Comparison of ENCODE assay signal across 19 mouse cellular contexts in genomic region chr4:50772456-50772855, GRCm38 (mm10).
DNase-seq lines count a peak whose midpoint lies in the region; ATAC-seq and TF ChIP-seq lines count a peak whose summit lies in the region.
"Had no signal": no experiment of that assay in that cellular context is flagged by ENCODE, and none has a peak within 500 bp of the region (broad histone marks: within the 10 kb centered on the region; RNA-seq: fewer than 3 reads in every experiment).

No protein-coding gene starts in this region.

- no peaks in the 10 kb centered on the region for H3K36me3 ChIP-seq in forebrain, embryonic 14.5 days (ENCODE audit: control insufficient read depth, insufficient read depth, low read length)
- no peaks in the 10 kb centered on the region for H3K36me3 ChIP-seq in forebrain, embryonic 16.5 days (ENCODE audit: control insufficient read depth, insufficient read depth)
- H3K36me3 ChIP-seq in midbrain, postnatal 0 days (ENCODE audit: insufficient read depth, low read length): no peaks in the 10 kb centered on the region
- H3K36me3 ChIP-seq in midbrain, embryonic 14.5 days (ENCODE audit: control insufficient read depth, insufficient read depth, low read length): no peaks in the 10 kb centered on the region
- H3K36me3 ChIP-seq: embryonic facial prominence, embryonic 15.5 days; forebrain, embryonic 10.5 days; heart, embryonic 13.5 days; hindbrain, embryonic 15.5 days had no signal

- DNase-seq in forebrain, embryonic 14.5 days (ENCODE audit: low spot score): peak; percentile 56
- peak; percentile 54 for DNase-seq in midbrain, postnatal 0 days (ENCODE audit: low spot score)
- no peak for DNase-seq in midbrain, embryonic 14.5 days
- no peak for DNase-seq in spleen, adult 12 weeks (ENCODE audit: low spot score)
- DNase-seq: adrenal gland, postnatal 14 days; cerebellum, adult 2 months; gastrocnemius, adult 2 months; gastrocnemius, postnatal 25 days; heart, postnatal 36 days; kidney, adult 8-10 months had no signal

- no peaks in the 10 kb centered on the region for H3K4me1 ChIP-seq in forebrain, embryonic 14.5 days (ENCODE audit: control insufficient read depth, insufficient read depth, low read length)
- no peaks in the 10 kb centered on the region for H3K4me1 ChIP-seq in forebrain, embryonic 16.5 days (replicated peaks; ENCODE audit: control insufficient read depth, insufficient read depth, low read length)
- no peaks in the 10 kb centered on the region for H3K4me1 ChIP-seq in midbrain, postnatal 0 days (ENCODE audit: insufficient read depth, low read length)
- H3K4me1 ChIP-seq in midbrain, embryonic 14.5 days (ENCODE audit: control insufficient read depth, insufficient read depth, low read length): no peaks in the 10 kb centered on the region
- H3K4me1 ChIP-seq: embryonic facial prominence, embryonic 15.5 days; forebrain, embryonic 10.5 days; heart, embryonic 13.5 days; hindbrain, embryonic 15.5 days had no signal

- TF ChIP-seq CTCF in midbrain, postnatal 0 days (IDR thresholded peaks at IDR 0.05): no peak

- no peak overlapping the region for H3K9ac ChIP-seq in forebrain, embryonic 14.5 days (ENCODE audit: low read length)
- H3K9ac ChIP-seq in forebrain, embryonic 16.5 days (replicated peaks; ENCODE audit: low read depth, low read length): no peak overlapping the region
- H3K9ac ChIP-seq in midbrain, postnatal 0 days (replicated peaks; ENCODE audit: low read length, poor library complexity, severe bottlenecking): no peak overlapping the region
- H3K9ac ChIP-seq in midbrain, embryonic 14.5 days (replicated peaks; ENCODE audit: low read length): no peak overlapping the region
- H3K9ac ChIP-seq: embryonic facial prominence, embryonic 15.5 days; heart, embryonic 13.5 days; hindbrain, embryonic 15.5 days had no signal

- H3K4me2 ChIP-seq in forebrain, embryonic 14.5 days (ENCODE audit: low read length): no peak overlapping the region
- no peak overlapping the region for H3K4me2 ChIP-seq in forebrain, embryonic 16.5 days (ENCODE audit: low read length)
- no peak overlapping the region for H3K4me2 ChIP-seq in midbrain, postnatal 0 days (ENCODE audit: low read depth, low read length, poor library complexity, severe bottlenecking)
- no peak overlapping the region for H3K4me2 ChIP-seq in midbrain, embryonic 14.5 days (ENCODE audit: low read length)
- H3K4me2 ChIP-seq: embryonic facial prominence, embryonic 15.5 days; heart, embryonic 13.5 days; hindbrain, embryonic 15.5 days had no signal

- ATAC-seq in forebrain, embryonic 14.5 days: no peak
- no peak for ATAC-seq in forebrain, embryonic 16.5 days
- no peak for ATAC-seq in midbrain, postnatal 0 days (ENCODE audit: low FRiP score)
- ATAC-seq in midbrain, embryonic 14.5 days (ENCODE audit: low FRiP score, low TSS enrichment): no peak
- peak; percentile 65; the same call in 1 of the 2 replicates for ATAC-seq in common myeloid progenitor, adult 5-6 weeks (replicated peaks; ENCODE audit: low read depth, poor library complexity, severe bottlenecking)
- ATAC-seq: inflammation-experienced regulatory T-cells, adult 6 months; intestine, postnatal 0 days had no signal

- H3K9me3 ChIP-seq in forebrain, embryonic 14.5 days (replicated peaks; ENCODE audit: control insufficient read depth, low read length): no peaks in the 10 kb centered on the region
- H3K9me3 ChIP-seq in forebrain, embryonic 16.5 days (ENCODE audit: control insufficient read depth, low read length): no peaks in the 10 kb centered on the region
- no peaks in the 10 kb centered on the region for H3K9me3 ChIP-seq in midbrain, postnatal 0 days (ENCODE audit: low read length)
- H3K9me3 ChIP-seq in midbrain, embryonic 14.5 days (ENCODE audit: control insufficient read depth, low read length): no peaks in the 10 kb centered on the region
- H3K9me3 ChIP-seq: embryonic facial prominence, embryonic 15.5 days; forebrain, embryonic 10.5 days; heart, embryonic 13.5 days; hindbrain, embryonic 15.5 days had no signal

- H3K27me3 ChIP-seq in forebrain, embryonic 14.5 days (replicated peaks; ENCODE audit: control insufficient read depth, insufficient read depth, low read length): no peaks in the 10 kb centered on the region
- no peaks in the 10 kb centered on the region for H3K27me3 ChIP-seq in forebrain, embryonic 16.5 days (replicated peaks; ENCODE audit: control insufficient read depth, insufficient read depth, low read length)
- H3K27me3 ChIP-seq in midbrain, postnatal 0 days (ENCODE audit: insufficient read depth, low read length): no peaks in the 10 kb centered on the region
- H3K27me3 ChIP-seq in midbrain, embryonic 14.5 days (ENCODE audit: control insufficient read depth, insufficient read depth, low read length): no peaks in the 10 kb centered on the region
- H3K27me3 ChIP-seq: embryonic facial prominence, embryonic 15.5 days; heart, embryonic 13.5 days; hindbrain, embryonic 15.5 days had no signal

- no peak overlapping the region for H3K4me3 ChIP-seq in forebrain, embryonic 14.5 days (ENCODE audit: low read depth, low read length)
- no peak overlapping the region for H3K4me3 ChIP-seq in forebrain, embryonic 16.5 days (replicated peaks; ENCODE audit: low read length)
- no peak overlapping the region for H3K4me3 ChIP-seq in midbrain, postnatal 0 days (ENCODE audit: low read depth, low read length)
- H3K4me3 ChIP-seq in midbrain, embryonic 14.5 days (replicated peaks; ENCODE audit: low read depth, low read length): no peak overlapping the region
- H3K4me3 ChIP-seq: embryonic facial prominence, embryonic 15.5 days; erythroblast, embryonic 14.5 days; forebrain, embryonic 10.5 days; gastrocnemius, adult 2 months; heart, embryonic 13.5 days; hindbrain, embryonic 15.5 days had no signal

- no peak overlapping the region for H3K27ac ChIP-seq in forebrain, embryonic 14.5 days (ENCODE audit: low read depth, low read length)
- no peak overlapping the region for H3K27ac ChIP-seq in forebrain, embryonic 16.5 days (ENCODE audit: low read length)
- H3K27ac ChIP-seq in midbrain, postnatal 0 days (ENCODE audit: low read depth, low read length): no peak overlapping the region
- no peak overlapping the region for H3K27ac ChIP-seq in midbrain, embryonic 14.5 days (replicated peaks; ENCODE audit: low read depth, low read length)
- H3K27ac ChIP-seq: embryonic facial prominence, embryonic 15.5 days; forebrain, embryonic 10.5 days; gastrocnemius, adult 2 months; heart, embryonic 13.5 days; hindbrain, embryonic 15.5 days had no signal

Comparison
In these comparisons a context has a peak if more than half of its experiments do, and no peak if none do; other contexts are left out.
1. DNase-seq: peak in forebrain, embryonic 14.5 days (single experiment) and midbrain, postnatal 0 days (single experiment); none in midbrain, embryonic 14.5 days (single experiment) and spleen, adult 12 weeks (single experiment).